Mouse (Mus musculus) MEL (cell line): Measurements from ENCODE around the gene Maip1. TPM values are rescaled to one million over a fixed set of nuclear protein-coding genes. Genes with fewer than 3 reads are reported as not detected.

Experiments used
- DNase-seq: peaks from one replicate; pipeline ENCODE4 v3.0.0; 2011; ENCODE audit warnings: low read depth, low spot score
- H3K27ac ChIP-seq: 2 replicates; pipeline ENCODE4 v1.5.1; 2012; ENCODE audit warnings: low read depth, mild to moderate bottlenecking, control low read depth, low read length, moderate library complexity; ENCODE audit not compliant: control insufficient read depth
- H3K27me3 ChIP-seq, 2 experiments: fragments of 150-350 bp in 1 of 2; sonication (generic) in 1 of 2; 2 replicates each; pipeline ENCODE4 v1.6.1; 2012; ENCODE audit warnings: low read length in 2 of 2, mild to moderate bottlenecking in 2 of 2, improper control_type of control experiment in 1 of 2, moderate library complexity in 1 of 2; ENCODE audit not compliant: insufficient read depth in 2 of 2, control insufficient read depth in 1 of 2
- H3K36me3 ChIP-seq, 2 experiments: 2 replicates each; pipeline ENCODE4 v1.6.1; 2012 to 2014; ENCODE audit warnings: low read length in 2 of 2, improper control_type of control experiment in 1 of 2, inconsistent platforms in 1 of 2, mild to moderate bottlenecking in 1 of 2; ENCODE audit not compliant: insufficient read depth in 2 of 2, control insufficient read depth in 1 of 2
- H3K4me1 ChIP-seq, 2 experiments: fragments of 150-350 bp in 1 of 2; sonication (generic) in 1 of 2; 2 replicates each; pipeline ENCODE4 v1.6.1; 2012; ENCODE audit warnings: low read length in 2 of 2, improper control_type of control experiment in 1 of 2, mild to moderate bottlenecking in 1 of 2; ENCODE audit not compliant: insufficient read depth in 2 of 2, control insufficient read depth in 1 of 2
- H3K4me3 ChIP-seq, 2 experiments: fragments of 150-350 bp in 1 of 2; sonication (generic) in 1 of 2; 2 replicates each; pipeline ENCODE4 v1.5.1; 2012; ENCODE audit warnings: low read depth in 2 of 2, low read length in 2 of 2, mild to moderate bottlenecking in 2 of 2, moderate library complexity in 2 of 2, control low read depth in 1 of 2, improper control_type of control experiment in 1 of 2; ENCODE audit not compliant: control insufficient read depth in 1 of 2, insufficient read depth in 1 of 2
- H3K79me2 ChIP-seq: 2 replicates; pipeline ENCODE4 v1.6.1; 2012; ENCODE audit warnings: mild to moderate bottlenecking, low read length, moderate library complexity; ENCODE audit not compliant: control insufficient read depth, poor library complexity, insufficient read depth
- H3K9ac ChIP-seq: 2 replicates; pipeline ENCODE4 v1.6.1; 2012; ENCODE audit warnings: low read depth, mild to moderate bottlenecking, control low read depth, low read length, moderate library complexity; ENCODE audit not compliant: control insufficient read depth, poor library complexity, severe bottlenecking
- H3K9me3 ChIP-seq: fragments of 150-350 bp; sonication (generic); replicated peaks from 2 replicates; pipeline ENCODE4 v1.6.1; 2012; ENCODE audit warnings: mild to moderate bottlenecking, low read length, improper control_type of control experiment, moderate library complexity; ENCODE audit not compliant: insufficient read depth
- BHLHE40 ChIP-seq: IDR thresholded peaks from 2 replicates; pipeline ENCODE4 v1.6.1; 2012; ENCODE audit warnings: low read depth, mild to moderate bottlenecking, inconsistent platforms, low read length, improper control_type of control experiment, borderline replicate concordance
- CTCF ChIP-seq, 3 experiments: IDR thresholded peaks in 2 of 3; conservative IDR thresholded peaks in 1 of 3; 2 replicates each; pipeline ENCODE4 v1.5.1; 2011 to 2012; ENCODE audit warnings: low read length in 3 of 3, low read depth in 2 of 3, mild to moderate bottlenecking in 2 of 3, improper control_type of control experiment in 1 of 3, inconsistent platforms in 1 of 3, mixed read lengths in 1 of 3, moderate library complexity in 1 of 3; ENCODE audit not compliant: control insufficient read depth in 1 of 3, insufficient read depth in 1 of 3, poor library complexity in 1 of 3, severe bottlenecking in 1 of 3
- EP300 ChIP-seq, 2 experiments: IDR thresholded peaks; 2 replicates each; pipeline ENCODE4 v1.6.1; 2011; ENCODE audit warnings: improper control_type of control experiment in 2 of 2, low read length in 2 of 2, low read depth in 1 of 2, mild to moderate bottlenecking in 1 of 2
- ETS1 ChIP-seq: IDR thresholded peaks from 2 replicates; pipeline ENCODE4 v1.6.1; 2012; ENCODE audit warnings: low read depth, mild to moderate bottlenecking, inconsistent platforms, low read length, improper control_type of control experiment, moderate library complexity
- HCFC1 ChIP-seq: IDR thresholded peaks from 2 replicates; pipeline ENCODE4 v1.6.1; 2012; ENCODE audit warnings: low read depth, mild to moderate bottlenecking, inconsistent platforms, low read length, improper control_type of control experiment, moderate library complexity
- MAFK ChIP-seq: IDR thresholded peaks from 2 replicates; pipeline ENCODE4 v1.6.1; 2011; ENCODE audit warnings: low read depth, mild to moderate bottlenecking, low read length, improper control_type of control experiment, borderline replicate concordance
- MAZ ChIP-seq: IDR thresholded peaks from 2 replicates; pipeline ENCODE4 v1.6.1; 2012; ENCODE audit warnings: low read depth, mild to moderate bottlenecking, inconsistent platforms, low read length, improper control_type of control experiment
- MEF2A ChIP-seq: IDR thresholded peaks from 2 replicates; pipeline ENCODE4 v1.6.1; 2014; ENCODE audit warnings: low read depth, mild to moderate bottlenecking, inconsistent platforms, low read length, improper control_type of control experiment; ENCODE audit not compliant: poor library complexity, insufficient replicate concordance, severe bottlenecking; ENCODE audit errors: extremely low read depth
- MXI1 ChIP-seq: IDR thresholded peaks from 2 replicates; pipeline ENCODE4 v1.6.1; 2011; ENCODE audit warnings: mild to moderate bottlenecking, low read depth, low read length, improper control_type of control experiment
- NELFE ChIP-seq: IDR thresholded peaks from 2 replicates; pipeline ENCODE4 v1.6.1; 2011; ENCODE audit warnings: low read depth, low read length, improper control_type of control experiment
- NRF1 ChIP-seq: IDR thresholded peaks from 2 replicates; pipeline ENCODE4 v1.6.1; 2014; ENCODE audit warnings: low read depth, mild to moderate bottlenecking, inconsistent platforms, low read length, improper control_type of control experiment, moderate library complexity; ENCODE audit not compliant: poor library complexity, insufficient read depth, severe bottlenecking
- SIN3A ChIP-seq: IDR thresholded peaks from 2 replicates; pipeline ENCODE4 v1.6.1; 2012; ENCODE audit warnings: low read length, improper control_type of control experiment, inconsistent platforms
- SMC3 ChIP-seq: IDR thresholded peaks from 2 replicates; pipeline ENCODE4 v1.6.1; 2011; ENCODE audit warnings: low read depth, low read length, improper control_type of control experiment
- TBP ChIP-seq: IDR thresholded peaks from 2 replicates; pipeline ENCODE4 v1.8.0; 2011; ENCODE audit warnings: low read depth, low read length, improper control_type of control experiment
- TCF12 ChIP-seq: IDR thresholded peaks from 2 replicates; pipeline ENCODE4 v1.6.1; 2014; ENCODE audit warnings: low read depth, mild to moderate bottlenecking, inconsistent platforms, low read length, improper control_type of control experiment, moderate library complexity
- ZC3H11A ChIP-seq: IDR thresholded peaks from 2 replicates; pipeline ENCODE4 v1.6.1; 2012; ENCODE audit warnings: low read depth, mild to moderate bottlenecking, inconsistent platforms, low read length, improper control_type of control experiment
- polyA plus RNA-seq, 2 experiments: library from polyadenylated mRNA; stranded (reverse) in 1 of 2; unstranded in 1 of 2; fragments of >175 nt in 1 of 2; fragments of >200 nt in 1 of 2; gene quantifications; 2 replicates each; pipeline versions ENCODE4 v1.2.1 to v1.2.4; 2012; ENCODE audit warnings: low replicate concordance in 2 of 2, low read depth in 1 of 2; ENCODE audit not compliant: insufficient read length in 2 of 2, insufficient read depth in 1 of 2, missing spikeins in 1 of 2
- total RNA-seq: library from RNA; depleted of rRNA; stranded (reverse); fragments of 300-350 nt; gene quantifications from 2 replicates; pipeline ENCODE4 v1.2.3, GENCODE M21; 2012

The Maip1 gene
- total and polyA plus RNA-seq, 3 experiments = 8.8 to 10.2 TPM; not detected in 1

- Histone ChIP-seq H3K4me3 (peak overlapping the region; percentile 2 to 35; a peak in 2 of 4 replicates), H3K27ac (no peak overlapping the region), H3K9me3 (no peaks in the 10 kb centered on the region), H3K9ac (0 out of 2 replicates have a peak overlapping the region, but pooled peaks have one; percentile 27), H3K4me1 (peaks cover 0 to 3% of the 10 kb centered on the region in 2 experiments; a peak in 1 of 4 replicates), H3K36me3 (no peaks in the 10 kb centered on the region; a peak in 1 of 4 replicates), H3K79me2 (no peaks in the 10 kb centered on the region), H3K27me3 (no peaks in the 10 kb centered on the region; a peak in 1 of 4 replicates)
- peak; percentile 58 for DNase-seq
- TF ChIP-seq NRF1 = no peak
- TF ChIP-seq CTCF (IDR thresholded peaks at IDR 0.05 in 2 of 3, conservative IDR thresholded peaks at IDR 0.05 in 1 of 3; ENCODE audit: control insufficient read depth in 1 of 3, insufficient read depth in 1 of 3, low read depth in 2 of 3, low read length in 3 of 3, poor library complexity in 1 of 3, severe bottlenecking in 1 of 3) = no peak
- 0 out of 2 replicates have a peak, but pooled peaks have one; percentile 23 for TF ChIP-seq SIN3A
Observed at GRCm38 (mm10) chr1:57429786-57430483, 23.8 kb downstream of the Maip1 start.

- no peaks in the 10 kb centered on the region for H3K9me3 ChIP-seq
- no peaks in the 10 kb centered on the region for H3K79me2 ChIP-seq
- no peak overlapping the region for H3K27ac ChIP-seq
- no peaks in the 10 kb centered on the region; a peak in 1 of 4 replicates for H3K27me3 ChIP-seq
- no peak overlapping the region for H3K4me3 ChIP-seq
- H3K4me1 ChIP-seq = peaks cover 2 to 17% of the 10 kb centered on the region in 2 experiments; a peak in 3 of 4 replicates
- H3K36me3 ChIP-seq = peaks cover 0 to 4% of the 10 kb centered on the region in 2 experiments; a peak in 2 of 4 replicates
- TF ChIP-seq EP300 (IDR thresholded peaks at IDR 0.05; ENCODE audit: low read depth in 1 of 2, low read length in 2 of 2) = no peak
- TF ChIP-seq SIN3A = no peak
- TF ChIP-seq MXI1 = no peak
- no peak for TF ChIP-seq ETS1
- TF ChIP-seq ZC3H11A = no peak
- no peak for TF ChIP-seq MAFK
- TF ChIP-seq TBP = no peak
- TF ChIP-seq NELFE = no peak
- no peak for TF ChIP-seq HCFC1
- no peak for TF ChIP-seq MAZ
- no peak for TF ChIP-seq MEF2A
- no peak for TF ChIP-seq TCF12
- TF ChIP-seq BHLHE40 = no peak
- no peak for TF ChIP-seq SMC3
- no peak overlapping the region for H3K9ac ChIP-seq
- no peak for DNase-seq
Observed at GRCm38 (mm10) chr1:57433141-57433540, 27.0 kb downstream of the Maip1 start.
